Mouse (Mus musculus) layer of hippocampus, adult 9-11 months (tissue): ENCODE measurements around the gene Tet2.
"Not testable (repeated sequence)": the region's sequence is repeated elsewhere in the genome, so short reads cannot be mapped to it uniquely, and the experiment has no call there.

ENCODE experiments used
- DNase-seq: peaks from one replicate; pipeline ENCODE4 v3.0.0; 2022

Tet2 gene

DNA sequence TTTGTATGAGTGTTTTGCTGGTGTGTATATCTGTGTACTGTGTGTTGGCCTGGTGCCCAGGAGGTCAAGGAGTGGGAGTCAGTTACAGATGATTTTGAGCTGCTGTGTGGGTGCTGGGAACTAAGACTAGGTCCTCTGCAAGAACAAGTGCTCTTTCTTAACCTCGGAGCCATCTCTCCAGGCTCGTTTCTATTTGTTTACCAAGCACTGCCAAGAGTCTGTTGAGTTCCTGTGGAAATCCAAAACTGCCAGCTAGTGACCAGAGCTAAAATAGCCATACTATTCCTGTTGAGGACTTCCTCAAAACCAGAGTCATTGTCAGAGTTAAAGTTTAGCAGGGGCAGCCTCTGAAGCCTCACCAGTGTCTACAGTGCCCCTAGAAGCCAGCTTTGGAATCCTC, 1.9 kb upstream of the Tet2 start:
- peak; percentile 41 for DNase-seq

DNA sequence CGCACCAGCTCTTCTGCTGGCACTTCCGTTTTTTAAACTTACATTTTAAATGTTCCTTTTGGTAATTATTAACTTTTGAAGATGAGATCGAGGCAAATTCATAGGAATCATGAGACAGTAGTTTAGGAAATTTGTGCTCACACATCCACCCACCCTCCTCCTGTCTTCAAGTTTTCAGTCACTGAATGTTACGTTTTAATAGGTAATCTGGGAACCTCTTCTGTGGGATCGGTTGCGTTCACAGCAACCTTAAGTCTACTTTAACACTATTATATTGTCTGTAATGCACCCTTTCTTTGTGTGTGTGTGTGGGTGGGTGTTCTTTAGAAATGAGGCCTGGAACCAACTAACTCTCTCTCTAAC, 346 bp upstream of the Tet2 start:
- DNase-seq = no peak

DNA sequence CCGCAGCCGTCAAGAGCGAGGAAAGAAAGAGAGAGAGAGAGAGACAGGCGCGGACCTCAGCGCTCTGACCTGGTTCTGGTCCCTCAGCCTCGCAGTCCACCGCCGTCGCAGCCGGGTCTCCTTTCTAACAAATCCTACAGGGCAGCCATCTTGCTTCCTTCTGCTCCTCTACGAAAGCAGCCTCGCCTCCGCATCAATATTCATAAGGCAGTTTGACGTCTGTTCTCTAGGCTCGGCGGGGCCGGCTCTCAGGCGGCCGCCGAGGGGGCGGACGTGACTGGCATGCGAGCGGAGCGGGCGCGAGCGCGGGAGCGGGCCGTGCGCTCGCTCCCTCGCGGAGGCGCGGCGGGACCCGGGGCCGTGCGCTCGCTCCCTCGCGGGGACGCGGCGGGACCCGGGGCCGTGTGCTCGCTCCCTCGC, 798 bp downstream of the Tet2 start:
- DNase-seq = peak; percentile 95

DNA sequence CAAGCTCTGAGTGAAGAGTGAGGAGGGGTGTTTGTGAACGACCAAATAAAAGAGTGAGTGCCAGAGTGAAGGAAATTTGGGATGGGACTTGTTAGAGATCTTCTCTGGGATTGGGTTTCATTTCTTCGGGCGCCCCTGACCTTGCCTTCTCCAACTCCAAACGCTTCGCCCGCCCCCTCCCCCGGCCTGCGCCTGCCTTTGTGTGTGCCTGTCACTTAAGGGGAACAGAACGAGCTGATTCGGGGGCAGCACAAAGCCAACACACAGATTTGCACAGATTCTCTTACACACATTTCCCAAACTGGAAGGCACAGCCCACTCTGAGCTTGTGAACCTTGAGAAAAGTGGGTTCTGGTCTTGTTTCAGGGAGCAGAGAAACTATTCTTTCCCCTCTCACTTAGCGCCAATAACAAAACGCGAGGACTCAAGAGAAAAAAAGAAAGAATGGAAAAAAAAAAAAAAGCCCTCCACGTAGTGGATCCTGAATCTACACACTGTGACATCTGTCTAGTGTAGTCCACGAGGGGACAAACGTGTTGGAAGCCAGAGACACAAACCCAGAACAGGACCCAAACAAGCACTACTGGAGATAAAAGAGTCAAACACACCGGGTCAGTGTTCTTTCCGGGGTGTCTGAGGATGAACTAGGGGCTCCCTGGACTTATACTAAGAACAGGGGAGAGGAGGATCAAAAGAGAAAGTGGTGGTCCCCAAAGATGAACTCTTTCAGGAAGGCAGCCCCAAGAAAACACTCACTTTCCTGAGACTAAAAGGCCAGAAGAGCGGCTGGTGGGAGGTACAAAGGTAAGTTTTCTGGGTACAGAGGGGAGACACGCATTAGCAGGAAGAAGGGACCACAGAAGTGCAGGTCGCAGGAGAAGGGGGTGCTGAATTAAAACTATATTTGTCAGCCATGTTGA, 1.6 kb downstream of the Tet2 start:
- peak; percentile 38 for DNase-seq

DNA sequence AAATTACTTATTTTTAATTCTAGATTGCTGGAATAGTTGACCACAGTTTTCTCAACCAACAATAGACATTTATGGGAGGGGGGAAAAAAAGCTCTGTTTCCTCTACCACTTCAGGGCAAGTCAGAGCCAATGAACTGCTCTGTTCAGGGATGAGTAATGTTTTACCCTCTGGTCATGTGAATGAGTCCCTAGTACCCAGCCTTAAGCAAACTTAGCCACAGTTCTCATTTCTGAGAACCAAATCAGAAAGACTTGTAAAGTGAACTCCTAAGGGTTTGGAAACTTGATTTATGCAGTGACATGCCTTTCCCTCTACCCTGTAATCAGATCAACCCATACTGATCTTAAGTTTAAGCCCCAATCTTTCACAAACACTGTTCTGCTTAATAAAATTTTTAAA, 2.9 kb downstream of the Tet2 start:
- DNase-seq = no peak

DNA sequence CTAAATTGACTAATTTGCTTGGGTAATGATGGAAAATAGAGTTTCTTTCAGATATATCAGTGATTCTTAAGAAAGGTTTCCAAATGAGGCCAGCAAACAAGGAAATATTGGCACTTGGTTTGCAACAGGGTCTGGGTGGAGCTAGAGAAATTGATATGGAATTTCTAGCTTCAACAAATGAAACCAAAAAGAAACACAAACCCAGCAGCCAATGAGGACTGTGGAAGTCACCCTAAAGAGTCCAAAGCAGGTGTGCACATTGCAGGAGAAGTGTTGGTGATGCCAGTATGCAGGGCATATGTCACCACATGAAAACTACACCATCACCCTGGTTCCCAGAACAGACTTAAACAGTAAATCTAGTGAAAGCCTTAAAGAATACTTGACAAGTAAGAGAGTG, 3.9 kb downstream of the Tet2 start:
- DNase-seq = no peak

DNA sequence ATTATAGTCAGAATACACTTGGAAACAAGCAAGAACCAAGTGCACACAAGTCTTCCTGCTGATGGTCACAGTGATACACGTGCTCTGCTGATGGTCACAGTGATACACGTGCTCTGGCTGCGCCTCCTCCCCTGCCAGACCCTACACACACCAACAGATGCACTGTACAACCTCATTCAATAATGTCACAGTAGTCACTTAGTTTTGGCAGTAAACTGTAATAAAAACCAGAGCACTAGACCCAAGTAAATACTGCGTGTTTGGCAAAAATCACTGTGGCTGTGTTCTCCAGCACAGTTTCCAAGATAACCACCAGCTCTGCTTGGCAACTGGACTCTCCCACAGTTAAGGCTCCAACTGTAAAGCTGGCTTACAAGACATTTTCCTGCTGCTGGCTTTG, 4.9 kb downstream of the Tet2 start:
- no peak for DNase-seq

DNA sequence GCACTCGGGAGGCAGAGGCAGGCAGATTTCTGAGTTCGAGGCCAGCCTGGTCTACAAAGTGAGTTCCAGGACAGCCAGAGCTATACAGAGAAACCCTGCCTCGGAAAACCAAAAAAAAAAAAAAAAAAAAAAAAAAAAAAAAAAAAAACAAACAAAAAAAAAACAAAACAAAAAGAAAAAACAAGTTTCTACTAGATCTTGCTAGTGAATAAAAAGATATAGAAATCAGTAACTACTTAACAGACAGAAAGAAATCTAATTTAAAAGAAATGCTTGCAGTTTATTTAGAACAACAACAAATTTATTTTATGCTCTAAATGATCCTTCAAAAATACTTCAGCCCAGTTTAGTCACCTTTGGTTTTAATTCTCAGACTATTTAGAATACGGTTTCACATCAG, 6.4 kb downstream of the Tet2 start:
- not testable (repeated sequence) for DNase-seq

DNA sequence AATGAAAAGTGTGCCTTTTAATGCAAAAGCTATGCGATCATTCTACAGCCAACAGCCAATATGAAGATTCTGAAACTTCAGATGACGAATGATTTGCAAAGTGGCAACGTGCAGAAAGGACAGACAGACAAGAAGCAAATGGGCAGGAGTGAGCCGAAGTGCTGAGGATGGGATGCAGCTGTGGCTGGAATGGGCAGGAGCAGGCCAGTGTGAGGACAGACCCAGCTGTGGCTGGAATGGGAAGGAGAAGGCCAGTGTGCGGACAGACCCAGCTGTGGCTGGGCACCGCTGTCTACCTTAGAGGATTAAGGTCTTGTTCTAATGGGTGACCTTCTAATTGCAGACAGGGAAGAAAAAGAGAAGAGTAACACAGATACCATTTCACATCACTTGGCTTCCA, 9.3 kb downstream of the Tet2 start:
- DNase-seq = no peak

DNA sequence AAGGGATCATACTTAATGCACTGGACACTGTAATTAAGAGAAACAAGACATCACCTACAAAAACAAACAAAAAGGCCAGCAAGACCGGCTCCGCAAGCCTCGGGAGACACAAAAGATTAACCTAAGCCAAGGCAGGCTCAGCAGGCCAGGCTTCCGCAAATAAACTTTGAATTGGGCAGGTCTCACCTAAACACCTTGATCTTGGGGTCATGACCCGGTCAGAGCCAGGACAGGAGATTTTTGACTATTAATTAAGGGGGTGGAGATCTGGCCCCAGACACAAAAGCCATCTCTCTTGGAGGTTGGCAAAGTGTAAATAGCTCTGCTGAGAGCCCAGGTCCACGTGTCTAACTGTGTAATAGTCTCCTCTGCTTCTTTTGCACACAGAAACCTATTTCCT, 10.9 kb downstream of the Tet2 start:
- DNase-seq = no peak

DNA sequence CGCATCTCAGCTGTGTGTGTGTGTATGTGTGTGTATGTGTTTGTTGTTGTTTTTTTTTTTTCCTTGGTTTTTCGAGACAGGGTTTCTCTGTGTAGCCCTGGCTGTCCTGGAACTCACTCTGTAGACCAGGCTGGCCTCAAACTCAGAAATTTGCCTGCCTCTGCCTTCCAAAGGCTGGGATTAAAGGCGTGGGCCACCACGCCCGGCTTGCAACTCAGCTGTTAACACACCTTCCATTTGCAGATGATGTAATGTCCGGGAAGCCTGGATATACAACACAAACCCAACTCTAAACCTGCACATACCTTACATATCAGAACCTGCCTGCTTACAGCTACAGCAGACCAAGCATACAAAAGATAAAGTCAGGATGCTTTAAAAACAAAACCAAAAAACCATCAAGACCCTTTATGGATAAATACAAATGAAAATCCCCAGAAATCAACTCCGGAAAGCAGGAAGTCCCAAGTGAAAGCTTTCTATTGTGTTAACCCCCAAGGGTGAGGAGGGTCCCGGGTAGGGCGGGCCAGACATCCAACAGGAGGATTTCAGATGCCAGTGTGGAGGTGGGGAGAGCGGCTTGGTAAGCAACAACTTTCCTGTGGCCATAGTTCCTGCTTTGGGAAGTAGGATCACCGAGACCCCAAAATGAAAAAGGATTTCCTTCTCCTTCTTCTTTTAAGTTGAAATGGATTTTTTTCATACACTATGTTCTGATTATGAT, 11.5 kb downstream of the Tet2 start:
- DNase-seq = no peak

DNA sequence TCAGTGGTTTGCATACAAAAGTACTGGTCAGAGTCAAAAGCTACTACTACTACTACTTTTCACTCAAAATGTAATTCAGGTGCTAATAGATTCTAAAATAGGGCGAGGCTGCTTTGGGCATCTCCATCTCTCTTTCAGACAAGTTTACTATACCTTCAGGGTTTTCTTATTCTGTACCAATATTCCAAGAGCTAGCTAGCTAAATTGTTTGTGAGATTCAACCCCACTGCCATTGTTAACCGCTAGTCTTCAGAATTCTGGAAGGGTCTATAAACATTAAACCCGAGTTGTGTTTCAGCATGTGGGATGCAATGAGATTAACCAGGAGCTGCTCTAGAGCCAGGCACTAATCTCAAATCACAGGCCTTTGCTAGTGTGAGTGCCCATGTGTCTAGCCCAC, 12.1 kb downstream of the Tet2 start:
- no peak for DNase-seq

DNA sequence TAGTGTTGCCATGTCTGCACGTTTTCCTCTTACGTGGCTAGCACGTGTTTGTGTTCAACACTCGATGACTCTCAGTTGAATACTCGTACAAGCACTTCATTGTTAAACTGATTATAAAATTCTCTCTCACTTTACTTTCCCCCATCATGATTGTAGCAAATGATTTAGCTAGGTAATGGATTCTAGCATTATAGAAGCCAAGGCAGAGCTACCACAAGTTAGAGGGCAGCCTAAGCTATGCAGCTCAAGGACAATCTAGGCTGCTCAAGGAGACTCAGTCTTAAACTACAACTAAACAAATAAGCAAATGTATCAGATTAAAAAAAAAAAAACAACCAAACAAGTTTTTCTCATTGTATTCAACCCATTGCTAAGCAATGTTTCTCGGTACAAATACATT, 12.7 kb downstream of the Tet2 start:
- DNase-seq = no peak

DNA sequence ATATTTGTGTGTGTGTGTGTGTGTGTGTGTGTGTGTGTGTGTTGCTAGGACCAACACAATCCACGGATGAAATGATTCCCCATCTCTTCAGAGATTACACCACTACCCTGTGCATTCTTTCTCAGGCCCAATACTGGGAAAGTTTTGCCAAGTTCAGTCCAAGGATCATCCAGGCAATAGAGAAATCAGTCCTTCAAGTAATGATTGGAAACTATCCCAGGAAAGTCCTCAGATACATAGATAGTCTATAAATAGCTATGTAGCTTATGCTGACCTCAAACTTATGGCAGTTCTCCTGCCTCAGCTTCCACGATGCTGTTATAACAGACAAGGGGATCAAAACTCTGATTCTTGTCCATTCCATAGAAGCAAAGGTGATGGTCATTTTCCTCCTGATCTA, 13.8 kb downstream of the Tet2 start:
- no peak for DNase-seq

DNA sequence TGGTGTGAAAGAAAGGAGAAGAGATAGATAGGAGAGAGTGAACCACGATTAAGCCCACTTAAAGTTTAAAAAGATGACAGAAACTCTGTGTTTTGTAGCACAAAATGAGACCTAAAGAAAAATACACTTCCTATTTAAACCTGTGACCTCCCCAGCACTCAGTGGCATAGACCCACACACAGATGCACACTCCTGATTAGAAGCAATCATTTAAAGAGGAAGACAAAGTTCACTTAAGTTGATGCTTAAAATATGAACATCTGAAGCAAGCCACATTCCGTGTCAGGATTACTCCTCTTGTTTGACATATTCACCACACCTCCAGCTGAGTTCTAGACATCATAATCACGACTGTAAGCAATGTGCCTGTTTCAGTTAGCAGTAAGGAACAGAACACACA, 14.3 kb downstream of the Tet2 start:
- DNase-seq = no peak

DNA sequence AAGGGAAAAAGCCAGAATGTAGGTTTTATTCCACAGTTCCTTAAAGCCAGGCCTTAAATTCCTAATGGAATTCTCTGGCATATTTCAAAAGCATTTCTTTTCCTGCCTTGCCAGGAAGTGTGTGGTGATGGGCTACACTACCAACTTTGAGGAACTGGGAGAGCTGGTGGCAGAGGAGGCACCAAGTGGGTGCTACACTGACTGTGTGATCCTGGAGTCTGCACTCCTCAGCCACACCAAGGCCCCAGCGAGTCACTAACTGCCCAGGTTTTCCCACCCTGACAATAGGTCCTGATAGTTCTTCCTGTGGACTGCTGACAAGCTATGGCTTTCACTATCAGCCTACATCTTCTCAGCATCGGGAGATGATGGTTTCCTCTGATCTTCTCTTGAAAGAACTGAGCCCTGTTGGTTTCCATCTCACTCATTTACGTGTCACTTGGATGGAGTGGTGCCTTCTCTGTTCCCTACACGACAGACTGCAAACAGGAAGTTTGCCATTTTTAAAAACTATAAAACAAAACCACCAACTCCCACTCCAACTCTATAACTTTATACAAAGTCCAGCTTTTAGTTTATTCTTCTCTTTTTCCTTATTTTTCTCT, 18.7 kb downstream of the Tet2 start:
- no peak for DNase-seq

DNA sequence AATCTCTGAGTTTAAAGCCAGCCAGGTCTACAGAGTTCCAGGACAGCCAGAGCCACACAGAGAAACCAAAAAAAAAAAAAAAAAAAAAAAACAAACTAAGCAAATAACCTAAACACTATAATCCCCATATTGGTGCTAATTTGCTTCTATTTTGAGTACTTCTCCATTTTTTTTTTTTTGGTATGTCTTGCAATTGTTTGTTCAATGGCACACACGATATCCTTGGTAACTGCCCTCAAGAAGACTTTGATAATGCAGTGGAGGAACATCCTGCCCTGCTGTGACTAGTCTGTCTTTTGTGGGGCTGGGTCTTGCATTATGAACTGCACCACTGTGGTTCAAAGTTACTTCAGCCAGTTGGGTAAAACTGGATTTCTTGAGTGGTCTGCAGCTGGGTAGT, 19.4 kb downstream of the Tet2 start:
- no peak for DNase-seq

DNA sequence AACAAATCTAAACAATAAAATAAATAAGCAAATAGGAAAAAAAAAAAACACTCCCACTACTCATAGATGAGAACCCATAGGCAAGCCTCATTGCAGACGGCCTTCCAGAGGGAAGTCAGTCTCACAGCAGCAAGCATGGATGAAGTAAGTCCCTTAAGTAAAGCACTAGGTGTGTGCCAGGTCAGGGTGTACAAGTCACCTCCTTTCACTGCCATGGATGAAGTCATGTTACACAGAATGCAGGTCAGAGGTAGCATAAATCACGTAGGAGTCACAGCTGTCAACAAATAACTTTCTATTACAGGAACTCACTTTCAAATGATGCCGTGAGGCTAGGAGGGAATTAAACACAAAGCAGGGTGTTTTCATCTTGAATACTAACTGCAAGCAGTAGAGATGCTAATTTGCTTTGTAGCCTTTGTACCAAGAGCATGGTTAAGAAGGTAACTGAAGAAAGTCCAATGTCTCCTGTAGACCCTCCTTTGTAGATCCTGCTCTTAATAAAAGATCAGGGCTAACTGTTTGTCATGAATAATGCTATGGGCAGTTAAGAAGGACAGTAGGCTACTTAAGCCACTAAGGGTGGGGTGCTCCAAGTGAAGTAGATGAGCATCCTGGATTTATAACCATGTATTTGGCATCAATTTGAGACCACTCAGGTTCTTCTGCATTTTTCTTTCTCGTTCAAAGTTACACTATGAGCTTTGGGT, 20.4 kb downstream of the Tet2 start:
- DNase-seq = no peak

DNA sequence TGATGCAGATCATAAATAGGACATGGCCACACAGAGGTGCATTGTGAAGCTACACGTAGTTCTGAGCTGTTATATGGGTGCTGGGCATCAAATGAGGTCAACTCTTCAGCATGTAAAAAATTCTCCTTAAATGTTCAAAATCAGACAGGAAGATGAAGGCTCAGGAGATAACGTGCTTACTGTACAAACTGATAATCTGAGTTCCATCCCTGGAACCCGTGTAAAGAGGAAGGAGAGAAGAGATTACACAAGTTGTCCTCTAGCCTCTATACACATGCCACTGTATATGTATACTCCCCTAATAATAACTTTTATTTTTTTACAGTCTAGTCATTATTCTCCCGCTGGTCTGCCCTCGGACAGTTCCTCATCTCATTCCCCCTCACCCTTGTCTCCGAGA, 21.7 kb downstream of the Tet2 start:
- no peak for DNase-seq

DNA sequence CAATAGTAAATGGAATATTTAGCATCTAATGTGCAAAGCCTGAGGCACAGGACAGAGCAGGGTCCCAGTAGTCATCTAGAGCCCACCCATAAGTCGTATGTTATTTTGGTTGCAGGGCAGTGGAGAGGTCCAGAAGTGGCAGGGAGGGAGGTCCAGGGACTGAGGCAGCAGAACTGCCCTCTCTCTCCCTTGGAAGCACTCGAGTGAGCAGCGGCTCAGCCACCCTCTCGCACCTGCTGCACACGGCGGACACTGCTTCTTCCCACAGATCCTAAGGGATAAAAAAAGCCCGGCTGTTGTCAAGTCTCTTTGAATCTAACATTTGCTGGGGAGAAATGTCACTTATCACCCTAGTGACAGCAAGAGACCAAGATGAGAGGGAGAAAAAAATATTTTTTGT, 22.6 kb downstream of the Tet2 start:
- DNase-seq = no peak

DNA sequence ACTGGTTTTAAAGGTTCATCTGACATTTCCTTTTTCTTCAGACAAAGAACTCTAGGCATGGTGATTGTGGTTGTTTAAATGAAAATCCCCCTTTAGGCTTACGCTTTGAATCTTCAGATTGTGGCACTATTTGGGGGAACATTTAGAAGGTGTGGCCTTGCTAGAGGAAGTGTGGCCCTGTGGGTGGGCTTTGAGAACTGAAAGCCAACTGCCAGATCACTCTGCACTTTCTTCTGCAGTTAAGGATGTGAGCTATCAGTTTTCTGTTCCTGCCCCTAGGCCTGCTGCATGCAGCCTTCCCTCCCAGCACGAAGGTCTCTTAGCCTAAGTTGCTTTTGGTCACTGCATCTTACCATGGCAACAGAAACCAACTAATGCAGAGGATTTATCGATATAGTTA, 26.1 kb downstream of the Tet2 start:
- no peak for DNase-seq

DNA sequence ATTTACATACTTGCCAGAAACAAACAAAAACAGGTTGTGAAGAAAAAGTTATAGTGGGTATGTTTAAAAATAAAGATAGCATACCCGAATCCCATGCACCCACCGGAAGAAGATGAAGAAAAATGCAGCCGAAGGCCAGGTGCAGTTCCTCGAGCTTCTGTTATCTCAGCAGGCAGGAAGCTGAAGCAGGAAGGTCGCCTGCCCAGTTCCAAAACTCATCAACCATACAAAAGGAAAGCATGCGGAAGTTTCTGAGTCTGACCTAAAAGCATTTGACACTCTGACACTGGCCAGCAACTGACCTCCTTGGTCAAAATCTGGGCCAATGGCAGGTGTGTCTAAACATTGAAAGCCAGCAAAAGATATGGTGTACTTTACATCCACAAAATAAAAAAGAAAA, 26.8 kb downstream of the Tet2 start:
- no peak for DNase-seq

DNA sequence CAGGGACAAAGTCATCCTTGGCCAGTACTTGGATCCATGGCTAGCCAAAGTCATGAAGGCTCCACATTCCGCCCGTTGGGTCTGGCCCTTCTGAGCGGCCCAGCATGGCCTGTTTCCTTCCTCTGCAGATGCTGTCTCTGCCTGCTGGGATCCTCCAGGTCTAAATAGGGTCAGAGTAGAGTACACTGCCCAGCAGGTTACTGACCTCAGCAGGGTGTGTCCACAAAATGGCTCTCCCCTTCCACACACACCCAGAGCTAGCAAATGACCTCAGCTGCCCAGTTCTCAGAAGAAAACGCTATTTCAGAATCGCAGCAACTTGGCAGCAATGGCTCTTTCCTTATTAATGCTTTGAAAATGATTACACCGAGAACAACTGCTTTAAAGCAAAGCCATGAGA, 27.5 kb downstream of the Tet2 start:
- no peak for DNase-seq

DNA sequence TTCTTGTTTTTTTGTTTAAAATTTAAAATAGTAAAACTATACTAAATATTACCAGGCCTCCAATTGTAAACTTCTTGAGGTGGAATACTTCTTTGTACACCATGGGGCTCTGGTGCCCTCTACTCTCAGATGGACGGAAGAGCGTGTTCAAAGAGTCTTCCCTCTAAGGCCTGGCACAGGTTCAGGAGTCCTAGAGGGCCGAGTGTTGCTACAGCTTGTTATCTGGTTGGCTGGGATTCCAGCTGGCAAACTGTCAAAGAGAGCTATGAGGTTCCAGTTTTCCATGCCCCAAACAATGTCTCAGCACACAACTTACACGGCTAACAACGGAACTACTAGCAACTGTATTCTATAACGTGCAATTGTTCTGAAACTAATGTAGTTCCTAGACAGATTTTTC, 28.8 kb downstream of the Tet2 start:
- DNase-seq = no peak
